Mouse (Mus musculus) B cell, adult 67 days (primary cell): Measurements from ENCODE around the gene Fam181b. TPM values are rescaled to one million over a fixed set of nuclear protein-coding genes. Genes with fewer than 3 reads are reported as not detected.

ENCODE experiments used
- total RNA-seq, 2 experiments: library from RNA; stranded (reverse); gene quantifications; 4 replicates each; pipeline ENCODE4 v1.2.4; 2023

Fam181b gene
- not detected for total RNA-seq

GRCm38 (mm10) chr7:93079785-93080730 is at the start of gene Fam181b:
Gene Fam181b (plus strand): TSS chr7:93079865.

Other genes starting within 250 kb of the Fam181b start
- 1 to 10 TPM; 1.4 to 4.3 TPM for gene Ddias, start 205.6 kb upstream of the Fam181b start, total RNA-seq
- 10 to 100 TPM; 53.0 to 56.9 TPM for gene Prcp, start 205.4 kb upstream of the Fam181b start, total RNA-seq